Mouse (Mus musculus) ES-Bruce4 (cell line): Measurements from ENCODE around the gene Cpn1.

Experiments
- CTCF ChIP-seq: IDR thresholded peaks from one replicate; pipeline ENCODE4 v1.8.1; 2011; ENCODE audit warnings: low read depth, low read length
- EP300 ChIP-seq: IDR thresholded peaks from 2 replicates; pipeline ENCODE4 v1.6.1; 2011; ENCODE audit warnings: low read depth, low read length; ENCODE audit not compliant: insufficient read depth

DNA sequence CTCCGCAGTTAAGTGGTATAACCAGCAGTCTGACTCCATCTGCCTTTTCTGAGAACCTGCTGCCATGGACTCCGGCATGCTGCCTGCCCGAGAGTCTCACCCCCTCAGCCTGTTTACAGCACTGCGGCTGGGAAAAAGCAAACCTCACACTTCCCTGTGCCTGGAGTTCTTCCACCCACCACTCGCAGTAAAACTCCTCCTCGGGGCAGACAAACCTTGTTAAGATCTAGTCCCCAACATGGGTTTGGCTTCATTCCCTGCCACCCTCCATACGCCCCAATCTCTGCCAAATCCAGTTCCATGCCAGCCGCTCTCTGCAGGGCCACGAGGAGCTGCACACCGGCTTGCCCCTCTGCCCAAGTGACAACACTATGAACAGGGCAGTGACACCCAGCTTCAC is 59.3 kb downstream of the Cpn1 start:
- TF ChIP-seq CTCF (no peak), EP300 (no peak)
